Mouse (Mus musculus) granulocyte monocyte progenitor cell, adult 5-6 weeks (primary cell): ENCODE results near the gene Zfp260. TPM values are rescaled to one million over a fixed set of nuclear protein-coding genes. Genes with fewer than 3 reads are reported as not detected.
A peak's percentile ranks its signal among the peaks of the same experiment; 100 is the strongest.
"Not testable (repeated sequence)": the region's sequence is repeated elsewhere in the genome, so short reads cannot be mapped to it uniquely, and the experiment has no call there.

Experiments
- ATAC-seq: replicated peaks from 2 replicates; pipeline ENCODE4 v1.8.0; 2016; ENCODE audit warnings: mild to moderate bottlenecking, moderate TSS enrichment, inconsistent platforms; ENCODE audit not compliant: poor library complexity, severe bottlenecking
- total RNA-seq, 2 experiments: library from RNA; stranded (forward) in 1 of 2; stranded (reverse) in 1 of 2; fragments of 200-712, 200-1000 nt in 1 of 2; fragments of >200 nt in 1 of 2; fragmentation: Nextera tagmentation in 1 of 2; gene quantifications; 2 replicates each; pipeline ENCODE4 v1.2.3; 2014 to 2017

Zfp260 gene
- 41.6 and 58.5 TPM in 2 replicates for total RNA-seq (2014; fragmentation: Nextera tagmentation)
- 26.1 and 28.7 TPM in 2 replicates for total RNA-seq (2017)

DNA sequence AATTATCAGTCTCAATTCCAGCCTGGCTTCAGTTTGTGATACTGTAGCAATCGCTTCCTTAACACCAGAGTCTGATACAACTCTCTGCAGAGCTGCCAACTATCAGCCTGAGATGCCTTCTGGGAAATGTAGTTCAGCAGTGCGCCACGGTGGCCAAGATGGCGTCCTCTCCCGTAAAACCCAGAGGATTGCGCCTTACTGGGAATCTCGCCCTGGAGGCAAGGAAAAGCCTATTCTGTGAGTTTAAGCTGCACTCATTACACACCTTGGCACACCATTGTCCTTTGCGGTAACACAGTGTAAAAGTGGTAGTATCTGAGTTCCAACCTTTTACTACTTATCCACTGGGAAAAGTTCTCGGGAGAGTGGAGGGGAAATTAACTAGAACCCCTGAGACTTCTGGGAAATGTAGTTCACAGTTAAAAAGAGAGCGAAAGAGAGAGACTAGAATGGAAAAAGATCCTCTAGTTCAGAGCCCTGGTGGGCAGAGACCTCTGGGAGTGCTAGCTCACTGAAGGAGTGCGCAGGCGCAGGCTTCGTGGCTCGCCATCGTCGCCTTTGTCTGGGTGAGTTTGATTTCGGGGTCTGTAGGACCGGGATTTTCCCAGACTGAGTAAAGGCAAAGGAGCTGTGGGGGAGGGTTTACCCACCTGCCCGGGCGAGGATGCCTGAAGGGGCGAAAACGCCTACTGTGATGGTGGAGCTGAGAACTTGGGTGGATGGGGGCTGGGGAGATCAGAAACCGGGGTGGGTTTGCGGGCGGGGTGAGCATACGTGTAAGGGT lies at the start of gene Zfp260:
Zfp260 (plus strand) TSS at position 132 of the 784 bp plus-strand sequence.
- ATAC-seq = peak; percentile 70

DNA sequence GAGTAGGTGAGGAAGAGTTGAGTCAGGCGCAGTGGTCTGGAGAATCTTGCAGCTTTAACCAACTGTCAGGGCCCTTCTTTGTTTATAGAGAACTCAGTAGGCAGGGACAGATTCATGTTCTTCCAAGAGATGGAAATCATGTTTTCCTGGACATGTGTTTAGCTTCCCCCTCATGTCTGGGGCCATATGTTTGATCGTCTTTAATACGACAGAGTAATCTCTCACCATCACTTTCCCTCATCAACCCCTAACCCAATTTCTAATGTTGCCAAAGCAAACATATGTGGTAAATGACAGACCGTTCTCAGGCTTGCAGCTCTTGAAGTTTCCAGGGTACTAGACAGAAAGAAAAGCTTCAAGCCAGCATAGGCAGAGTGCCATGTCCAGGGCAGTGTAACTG lies 46.5 kb upstream of the Zfp260 start:
- ATAC-seq = no peak

DNA sequence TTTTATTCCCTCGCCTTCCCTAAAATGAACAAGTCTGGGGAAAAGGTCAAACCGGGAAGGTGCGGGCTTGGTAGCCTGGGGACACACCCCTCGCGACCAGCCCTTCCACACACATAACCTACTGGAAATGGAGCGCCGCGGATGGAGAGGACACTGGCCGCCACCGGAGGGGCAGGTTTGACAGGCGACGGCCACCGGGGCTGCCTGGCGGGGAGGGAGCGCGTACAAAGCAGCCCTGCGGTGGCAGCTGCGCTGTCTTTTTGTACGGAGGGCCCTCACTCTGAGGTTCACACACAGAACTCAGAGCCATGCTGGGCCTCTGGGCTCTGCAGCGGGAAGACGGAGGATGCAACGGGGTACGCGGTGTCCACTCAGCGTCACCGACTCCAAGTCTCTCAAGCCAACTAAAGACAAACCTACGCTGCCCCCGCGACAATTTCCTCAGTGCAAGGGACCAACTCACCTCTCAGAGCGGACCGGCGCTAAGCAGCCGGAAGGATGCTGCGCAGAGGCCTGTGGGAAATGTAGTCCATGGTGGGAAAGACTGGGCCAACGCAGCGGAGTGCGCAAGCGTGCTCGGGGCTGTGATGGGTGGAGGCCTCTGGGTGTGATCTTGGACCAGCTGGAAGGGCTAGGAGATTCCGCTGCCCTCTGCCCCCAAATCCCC lies 43.6 kb upstream of the Zfp260 start, which contains the start of gene Zfp14:
Zfp14 (minus strand) TSS at position 499 of the 667 bp plus-strand sequence.
- peak; percentile 99 for ATAC-seq

DNA sequence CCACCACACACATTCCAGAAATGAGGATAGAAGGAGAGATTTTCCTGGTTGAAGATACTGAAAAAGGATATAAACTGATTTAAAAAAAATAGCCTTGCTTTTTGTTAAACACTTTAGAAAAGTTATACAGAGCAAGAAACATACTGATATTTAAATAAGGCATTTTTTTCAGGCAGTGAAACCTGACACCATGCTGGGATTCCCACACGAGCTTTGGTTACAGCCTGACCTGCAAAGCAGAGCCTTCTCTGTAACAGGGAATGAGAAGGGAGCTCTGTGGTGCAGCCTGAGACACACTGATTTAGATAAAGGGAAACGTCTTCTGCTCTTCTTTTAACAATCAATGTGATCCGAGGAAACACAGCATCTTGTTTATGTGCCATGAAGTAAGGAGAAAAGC lies 41.0 kb upstream of the Zfp260 start:
- no peak for ATAC-seq

DNA sequence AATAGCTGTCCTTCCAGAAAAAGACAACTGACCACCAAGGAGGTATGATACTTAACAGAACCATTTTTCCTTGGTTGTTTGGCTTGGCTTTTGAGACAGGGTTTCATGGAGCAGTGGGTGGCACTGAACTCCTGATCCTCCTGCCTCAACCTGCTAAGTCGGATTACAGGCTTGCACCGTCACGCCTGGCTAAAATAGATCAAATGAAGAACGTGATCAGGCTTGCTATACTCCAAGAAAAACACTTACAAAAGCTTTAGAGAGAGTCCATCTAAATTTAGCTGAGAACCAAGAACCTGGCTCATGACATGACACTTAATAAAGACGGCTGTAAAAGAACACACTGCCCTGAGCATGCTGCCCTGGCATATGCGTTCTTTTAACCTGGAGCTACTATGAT lies 34.2 kb upstream of the Zfp260 start:
- no peak for ATAC-seq

DNA sequence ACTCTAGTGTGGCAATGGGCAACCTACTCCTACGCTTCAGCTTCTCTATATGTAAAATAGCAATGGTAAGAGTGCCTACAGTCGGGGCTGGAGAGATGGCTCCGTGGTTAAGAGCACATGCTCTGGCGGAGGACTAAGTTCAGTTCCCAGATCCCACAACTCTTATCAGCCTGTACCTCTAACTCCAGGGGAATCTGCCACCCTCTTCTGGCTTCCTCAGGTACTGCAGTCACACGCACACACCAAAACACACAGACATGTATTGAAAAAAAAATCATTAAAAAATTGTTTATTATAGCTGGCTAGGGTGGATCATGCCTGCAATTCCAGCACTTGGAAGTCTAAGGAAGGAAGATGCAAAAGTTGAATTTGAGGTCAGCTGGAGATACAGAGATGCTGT lies 32.1 kb upstream of the Zfp260 start:
- peak; percentile 44; the same call in 1 of the 2 replicates for ATAC-seq

DNA sequence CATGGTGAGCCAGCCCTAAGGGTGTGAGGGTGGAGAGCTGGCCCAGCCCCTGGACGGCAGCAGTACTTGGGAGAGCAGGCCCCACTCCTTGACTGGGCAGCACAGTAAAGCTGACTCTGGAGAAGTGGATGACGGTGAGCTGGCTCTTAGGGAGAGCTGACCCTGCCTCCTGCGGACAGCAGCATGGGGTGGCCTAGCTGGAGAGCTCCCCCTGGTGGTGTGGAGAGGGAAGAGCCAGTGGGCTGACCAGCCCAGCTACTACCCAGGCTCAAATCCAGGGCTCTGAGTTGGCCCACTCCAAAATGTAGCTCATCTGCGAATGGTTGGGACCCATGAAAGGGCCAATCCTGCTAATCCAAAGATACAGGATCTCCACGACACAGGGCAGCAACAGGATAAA lies 30.0 kb upstream of the Zfp260 start:
- ATAC-seq = peak; percentile 35; the same call in 1 of the 2 replicates

DNA sequence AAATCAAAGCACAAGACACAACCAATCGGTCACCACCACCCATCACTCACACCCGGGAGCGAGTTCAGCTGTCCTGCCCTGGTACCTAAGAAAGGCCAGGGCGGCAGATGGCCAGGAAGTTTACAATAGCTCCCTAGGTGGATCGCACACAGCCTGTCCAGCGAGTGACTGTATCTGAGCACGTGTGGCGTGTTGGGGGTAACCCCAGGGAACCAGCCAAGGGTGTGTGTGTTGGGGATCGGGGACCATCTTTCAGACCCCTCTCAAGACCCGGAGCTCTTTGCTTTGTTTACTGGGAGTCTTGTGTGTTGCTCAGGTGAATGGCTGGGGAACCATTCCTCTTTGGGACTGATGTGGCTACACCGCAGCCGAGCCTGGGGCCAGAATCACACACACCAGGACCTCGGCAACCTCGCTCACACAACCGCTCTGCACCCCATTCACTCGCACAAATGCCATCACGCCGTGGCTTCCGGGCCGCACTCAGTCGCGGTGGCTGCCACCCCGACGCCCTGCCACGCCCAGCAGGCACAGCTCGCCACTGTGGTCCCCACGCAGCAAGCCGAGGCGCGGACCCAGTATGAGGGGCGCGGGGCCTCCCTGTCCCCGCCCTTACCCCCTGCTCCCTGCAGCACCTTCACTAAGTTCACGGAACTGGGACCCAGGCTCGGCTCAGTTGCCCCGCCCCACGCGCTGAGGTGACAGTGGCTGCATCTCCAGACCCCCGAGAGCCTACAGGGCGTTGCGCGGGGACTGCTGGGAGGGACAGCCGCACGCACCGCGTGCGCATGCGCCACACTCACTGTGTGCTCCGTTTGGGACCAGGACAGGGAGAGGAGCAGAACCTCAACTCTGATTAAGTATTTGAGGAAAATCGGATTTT lies 22.2 kb upstream of the Zfp260 start, which contains the start of gene Zfp82:
Zfp82 (minus strand) TSS at position 755 of the 883 bp plus-strand sequence.
- ATAC-seq = peak; percentile 98

DNA sequence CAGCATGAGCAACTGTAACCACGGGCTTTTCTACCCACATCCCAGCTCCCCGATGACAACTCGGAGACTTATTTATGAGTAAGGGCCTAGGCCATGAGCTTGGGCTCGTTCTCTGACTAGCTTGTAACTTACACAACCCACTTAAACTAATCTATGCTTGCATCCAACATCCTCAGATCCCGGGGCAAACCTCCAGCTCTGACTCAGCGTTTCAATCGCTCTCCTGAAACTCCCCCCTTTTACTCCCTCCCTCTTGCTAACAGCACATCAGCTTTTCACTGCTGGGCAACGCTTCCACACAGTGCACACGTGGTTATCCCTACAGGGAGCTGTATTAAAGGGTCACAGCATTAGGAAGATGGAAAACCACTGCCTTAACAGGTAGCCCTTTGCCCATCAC lies 8.1 kb upstream of the Zfp260 start:
- no peak for ATAC-seq

DNA sequence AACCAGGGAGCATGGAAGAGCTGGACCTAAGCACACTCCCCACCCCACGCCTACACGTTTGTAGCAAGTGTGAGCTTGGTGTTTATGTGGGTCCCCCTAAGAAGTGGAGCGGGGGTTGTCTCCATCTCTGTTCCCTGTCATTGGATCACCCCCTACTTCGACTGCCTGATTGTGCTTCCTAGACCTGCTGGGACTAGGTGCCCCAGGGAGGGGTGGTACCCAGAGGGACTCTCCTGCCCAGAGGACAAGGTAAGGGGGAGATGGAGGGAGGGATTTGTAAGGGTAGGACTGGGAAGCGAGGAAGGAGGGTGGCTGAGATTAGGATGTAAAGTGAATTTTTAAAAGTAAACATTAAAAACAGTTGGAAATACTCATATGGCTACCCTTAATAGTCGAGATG lies 5.2 kb upstream of the Zfp260 start:
- ATAC-seq = no peak

DNA sequence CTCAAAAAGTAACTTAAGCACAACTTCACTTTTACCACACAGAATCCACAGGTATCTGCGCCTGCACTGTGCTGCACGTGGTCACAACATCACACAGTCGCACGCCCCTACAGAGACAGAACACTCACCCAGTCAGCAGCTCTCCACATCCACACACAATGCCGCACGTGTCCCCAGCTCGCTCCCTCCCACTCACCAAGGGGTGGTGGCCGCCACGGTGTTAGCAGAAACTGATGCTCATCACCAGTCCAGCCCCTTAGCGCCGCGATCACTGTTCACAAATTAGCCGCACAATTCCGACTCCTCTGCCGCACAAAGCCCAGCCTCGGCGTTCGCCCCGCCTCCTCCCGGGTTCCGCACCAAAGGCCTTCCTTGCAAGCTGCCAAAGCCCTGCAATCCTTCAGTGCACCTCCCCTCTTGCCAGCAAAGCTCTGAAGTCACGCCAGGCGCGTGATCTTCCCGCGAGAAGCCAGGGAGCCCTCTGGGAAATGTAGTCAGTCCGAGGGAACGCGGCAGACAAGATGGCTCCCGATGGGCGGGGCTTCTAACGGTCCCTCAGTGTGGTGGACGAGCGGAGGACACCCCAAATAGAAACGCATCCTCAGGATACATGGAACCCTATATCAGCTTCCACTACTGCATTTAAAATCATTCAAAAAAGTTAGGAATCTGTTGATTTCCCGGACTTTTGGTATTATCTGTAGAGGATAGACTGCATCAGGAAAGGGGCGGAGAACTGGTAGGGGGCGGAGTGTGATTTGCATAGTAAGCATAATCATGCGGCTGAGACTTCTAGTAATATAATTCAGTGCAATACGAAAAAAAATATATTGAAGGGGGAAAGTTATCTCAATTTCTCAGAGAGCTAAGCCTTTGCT lies 4.2 kb upstream of the Zfp260 start, which contains the start of the genes Gm26920 and Zfp566:
Gm26920 (minus strand) TSS at position 319 of the 878 bp plus-strand sequence.
Zfp566 (minus strand) TSS at position 436 of the 878 bp plus-strand sequence.
- peak; percentile 81 for ATAC-seq

DNA sequence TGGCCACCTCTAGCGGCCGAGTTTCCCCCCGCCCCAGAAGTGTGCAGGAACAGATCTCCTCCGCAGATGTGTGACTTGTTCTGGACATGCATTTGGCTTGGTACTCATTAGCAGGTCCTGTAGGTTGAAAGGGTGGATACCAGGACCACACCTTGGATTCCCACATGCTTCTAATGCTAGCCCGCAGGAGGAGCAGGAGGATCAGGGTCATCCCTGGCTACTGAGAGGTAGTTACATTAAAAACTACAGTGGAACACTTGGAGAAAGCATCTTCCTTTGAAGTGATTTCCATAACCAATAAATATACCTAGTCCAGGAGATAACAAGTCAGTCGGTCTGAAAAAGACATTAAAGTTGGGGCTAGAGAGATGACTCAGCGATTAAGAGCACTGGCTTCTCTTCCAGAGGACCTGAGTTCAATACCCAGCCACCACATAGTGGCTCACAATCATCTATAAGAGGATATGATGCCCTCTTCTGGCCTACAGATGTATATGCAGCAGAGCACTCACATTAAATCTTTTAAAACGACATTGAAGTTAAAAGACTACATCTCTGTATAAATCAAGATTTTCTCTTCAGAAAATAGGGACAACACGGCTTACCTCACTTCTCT lies 3.5 kb upstream of the Zfp260 start:
- no peak for ATAC-seq

DNA sequence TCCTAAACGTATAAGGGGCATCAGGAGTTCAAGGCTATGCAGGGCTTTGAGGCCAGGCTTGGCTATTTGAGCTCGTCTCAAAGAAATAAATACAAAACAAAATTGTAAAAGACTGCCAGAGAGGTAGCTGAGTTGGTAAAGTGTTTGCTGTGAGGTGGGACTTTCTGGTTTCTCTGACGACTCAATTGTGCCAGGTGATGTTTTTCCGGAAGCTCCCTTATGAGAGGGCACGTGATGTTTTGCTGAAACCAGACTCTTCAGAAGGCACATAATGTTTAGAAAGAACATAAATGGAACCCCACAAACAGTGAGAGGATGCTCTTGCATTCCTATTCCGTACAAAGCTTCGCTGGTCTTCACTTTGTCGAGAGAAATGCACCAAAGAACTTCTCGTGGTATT lies 1.9 kb upstream of the Zfp260 start:
- ATAC-seq = no peak

DNA sequence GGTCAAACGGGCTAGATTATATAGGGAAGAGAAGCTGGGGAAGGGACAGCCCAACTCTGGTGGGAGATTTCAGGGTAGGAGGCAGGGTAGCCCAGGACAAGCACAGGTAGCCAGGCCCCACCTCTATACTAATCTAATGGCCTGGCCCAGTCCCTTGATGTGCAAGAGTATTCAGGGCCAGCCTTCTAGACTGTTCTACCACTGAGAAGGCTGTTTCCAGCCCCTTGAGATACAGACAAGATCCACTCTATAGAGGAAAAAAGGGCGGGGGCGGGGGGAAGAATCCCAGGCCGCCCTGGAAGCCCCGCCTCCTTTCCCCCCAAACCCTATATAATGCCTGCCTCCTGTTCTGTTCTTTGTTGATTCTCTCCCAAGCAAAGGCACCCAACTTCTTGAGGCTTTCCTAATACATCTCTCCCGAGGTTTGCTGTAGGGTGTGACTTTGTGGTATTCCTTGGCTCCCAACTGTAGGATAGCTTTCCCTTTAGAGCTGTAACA lies 610 bp upstream of the Zfp260 start:
- ATAC-seq = no peak

DNA sequence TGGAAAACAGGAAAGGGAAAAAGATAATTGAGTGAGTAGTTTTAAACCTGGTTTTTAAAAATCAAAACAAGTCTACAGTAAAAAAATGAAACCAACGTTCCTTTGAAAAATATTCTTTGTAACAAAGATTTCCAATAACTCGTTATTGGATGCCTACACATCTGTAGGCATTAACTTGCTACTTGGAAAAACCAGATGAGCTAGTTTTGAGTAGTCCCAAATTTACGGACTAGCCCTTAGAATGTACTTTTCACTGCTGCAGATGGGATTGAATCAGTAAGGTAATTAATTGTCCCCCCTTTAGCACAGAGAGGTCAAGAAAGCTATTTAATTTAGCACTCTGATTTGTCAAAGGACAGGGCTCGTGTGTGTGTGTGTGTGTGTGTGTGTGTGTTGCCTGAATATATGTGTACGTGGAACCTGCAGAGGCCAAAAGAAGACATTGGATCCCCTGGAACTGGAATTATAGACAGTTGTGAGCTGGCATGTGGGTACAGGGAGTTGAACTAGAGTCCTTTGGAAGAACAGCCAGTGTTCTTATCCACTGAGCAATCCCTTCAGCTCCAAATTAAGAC lies 1.1 kb downstream of the Zfp260 start:
- no peak for ATAC-seq

DNA sequence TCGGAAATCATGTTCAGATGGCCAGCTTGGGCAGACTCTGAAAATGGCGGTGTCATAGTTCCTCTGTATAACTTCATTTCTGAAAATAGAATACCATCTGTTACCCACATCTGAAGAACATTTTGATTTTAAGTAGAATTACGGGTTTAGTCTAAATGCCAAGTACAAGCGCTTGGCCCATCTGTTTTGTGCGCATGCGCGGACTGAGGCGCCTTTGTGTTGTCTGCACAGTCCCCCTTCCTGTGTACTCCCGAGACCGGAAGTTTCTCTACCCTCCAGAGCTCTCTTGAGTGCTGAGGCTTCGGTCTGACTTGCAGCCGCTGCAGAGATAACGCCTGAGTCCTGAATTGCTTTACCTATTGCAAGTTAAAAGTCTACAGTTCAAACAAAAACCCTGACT lies 4.7 kb downstream of the Zfp260 start:
- no peak for ATAC-seq

DNA sequence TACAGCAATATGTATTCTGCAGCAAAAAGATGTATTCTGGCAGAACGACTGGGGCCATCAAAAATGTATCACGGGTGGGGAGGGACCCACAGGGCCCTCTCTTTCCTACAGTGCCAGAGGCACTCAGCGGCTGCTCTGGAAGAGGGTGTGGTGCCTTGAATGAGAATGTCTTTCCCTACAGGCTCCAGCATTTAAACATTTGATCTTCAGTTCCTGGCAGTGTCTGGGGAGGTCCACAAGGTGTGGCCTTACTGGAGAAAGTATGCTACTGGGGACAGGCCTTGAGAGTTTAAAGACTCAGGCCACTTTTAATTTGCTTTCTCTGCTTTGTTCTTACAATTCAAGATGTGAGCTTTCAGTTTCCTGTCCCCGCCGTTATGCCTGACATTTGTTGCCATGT lies 21.5 kb downstream of the Zfp260 start:
- ATAC-seq = no peak

DNA sequence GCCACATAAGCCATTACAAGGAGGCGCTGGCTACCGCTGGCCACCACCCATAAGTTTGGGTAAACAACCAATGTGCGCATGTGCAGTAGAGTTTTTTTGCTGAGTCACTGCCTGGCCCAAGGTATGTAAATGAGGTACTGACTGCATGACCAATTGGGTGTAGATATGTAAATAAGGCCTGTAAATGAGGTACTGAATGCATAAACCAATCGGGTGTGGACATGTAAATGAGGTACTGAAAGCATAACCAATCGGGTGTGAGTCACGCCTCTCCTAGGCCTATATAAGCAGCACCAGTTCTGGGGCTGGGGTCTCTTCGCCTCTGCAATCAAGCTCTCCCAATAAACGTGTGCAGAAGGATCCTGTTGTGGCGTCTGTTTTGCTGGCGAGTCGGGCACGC lies 23.4 kb downstream of the Zfp260 start:
- not testable (repeated sequence) for ATAC-seq
